Mouse (Mus musculus) embryonic facial prominence, embryonic 11.5 days (tissue): ENCODE measurements around the gene Usp30. TPM values are rescaled to one million over a fixed set of nuclear protein-coding genes. Genes with fewer than 3 reads are reported as not detected.

ENCODE experiments used
- polyA plus RNA-seq: library from polyadenylated mRNA; unstranded; fragments of >200 nt; fragmentation: Nextera tagmentation; extraction: Ambion mirVana; gene quantifications from 2 replicates; pipeline ENCODE4 v1.2.1, GENCODE M21; 2014

The Usp30 gene
- polyA plus RNA-seq, 1 experiment from 2014 or later, result 10.0 TPM

Other genes with a start within 250 kb of the Usp30 start
- 1.2 and 2.0 TPM in 2 replicates for gene Selplg, start 232.8 kb upstream of the Usp30 start, polyA plus RNA-seq
- gene Coro1c, start 156.7 kb upstream of the Usp30 start, polyA plus RNA-seq, result 130 and 135 TPM in 2 replicates
- gene Ssh1, start 71.6 kb upstream of the Usp30 start, polyA plus RNA-seq, result 26.0 and 29.0 TPM in 2 replicates
- not detected in 2 replicates for gene Dao, start 61.8 kb upstream of the Usp30 start, polyA plus RNA-seq
- gene Svop, start 26.1 kb downstream of the Usp30 start, polyA plus RNA-seq, result 3.3 and 4.1 TPM in 2 replicates
- gene Alkbh2, start 62.8 kb downstream of the Usp30 start, polyA plus RNA-seq, result 13.5 and 13.8 TPM in 2 replicates
- 37.6 and 37.9 TPM in 2 replicates for gene Ung, start 64.9 kb downstream of the Usp30 start, polyA plus RNA-seq
- 2.9 and 3.6 TPM in 2 replicates for gene Acacb, start 81.1 kb downstream of the Usp30 start, polyA plus RNA-seq
- gene Foxn4, start 208.3 kb downstream of the Usp30 start, polyA plus RNA-seq, result 0.42 and 1.3 TPM in 2 replicates
- gene Myo1h, start 223.7 kb downstream of the Usp30 start, polyA plus RNA-seq, result 0.38 and 1.2 TPM in 2 replicates